Mouse (Mus musculus) heart, postnatal 0 days (tissue): ENCODE measurements around the gene Nab2.

Source experiments
- CTCF ChIP-seq: IDR thresholded peaks from 2 replicates; pipeline ENCODE4 v1.5.1; 2016; ENCODE audit warnings: antibody characterized with exemption, control low read depth, low read depth
- EP300 ChIP-seq: IDR thresholded peaks from 2 replicates; pipeline ENCODE4 v1.6.1; 2016; ENCODE audit warnings: antibody characterized with exemption, low read depth

DNA sequence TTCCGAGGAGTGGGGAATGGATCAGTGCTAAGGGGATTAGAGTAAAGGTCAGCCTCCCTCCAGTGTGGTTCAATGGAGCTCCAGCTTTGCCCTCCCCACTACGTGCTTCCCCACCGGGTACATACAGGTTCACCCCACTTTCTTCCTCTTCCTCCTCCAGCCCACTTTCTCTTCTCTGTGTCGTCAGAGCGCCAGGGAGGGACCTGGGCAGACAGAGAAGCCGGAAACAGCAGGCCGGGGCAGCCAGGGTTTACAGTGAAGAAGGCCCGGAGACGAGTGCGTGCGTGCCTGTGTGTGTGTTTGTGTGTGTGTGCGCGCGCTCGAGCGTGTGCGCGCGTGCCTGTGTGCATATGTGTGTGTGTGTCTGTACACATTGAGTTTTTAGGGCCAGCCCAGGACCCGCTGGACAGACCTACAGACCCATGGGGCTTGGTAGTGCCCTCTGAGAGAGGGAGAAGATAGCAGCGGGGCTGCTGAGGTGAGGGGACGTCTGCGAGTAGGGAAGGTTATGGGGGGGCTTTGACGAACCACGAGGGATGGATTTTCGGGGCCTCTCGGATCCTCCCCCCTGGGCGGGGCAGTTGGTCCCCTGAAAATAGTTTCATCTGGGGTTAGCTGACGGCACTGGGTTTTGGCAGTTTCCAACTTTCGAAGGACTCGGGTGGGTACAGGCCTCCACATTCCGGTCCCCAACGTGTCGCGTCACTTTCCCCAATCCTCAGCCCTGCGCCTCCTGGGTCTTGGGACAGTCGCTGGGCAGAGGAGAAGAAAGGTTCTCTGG lies 25.4 kb downstream of the Nab2 start, which contains the start of gene Stat6:
- TF ChIP-seq CTCF (no peak), EP300 (0 out of 2 replicates have a peak, but pooled peaks have one; percentile 64)
